Mouse (Mus musculus): ENCODE measurements around the gene Plscr1. TPM values are rescaled to one million over a fixed set of nuclear protein-coding genes. Genes with fewer than 3 reads are reported as not detected.
A peak's percentile ranks its signal among the peaks of the same experiment; 100 is the strongest.

The Plscr1 gene
- polyA plus RNA-seq, 1 experiment from 2014 or later: 26.0 TPM

GRCm38 (mm10) chr9:92248773-92249446, 640 bp upstream of the Plscr1 start:
- WGBS: 84% methylated on average over 7 of the region's 7 CpGs
- DNase-seq (ENCODE audit: low spot score): no peak
- Histone ChIP-seq H3K9ac (ENCODE audit: low read depth, low read length) (no peak overlapping the region), H3K27ac (ENCODE audit: low read depth, low read length) (no peak overlapping the region), H3K4me3 (ENCODE audit: low read depth, low read length) (no peak overlapping the region), H3K4me2 (replicated peaks; ENCODE audit: low read depth, low read length) (no peak overlapping the region), H3K4me1 (replicated peaks; ENCODE audit: control insufficient read depth, insufficient read depth, low read length) (no peaks in the 10 kb centered on the region), H3K9me3 (ENCODE audit: control insufficient read depth, low read length) (no peaks in the 10 kb centered on the region), H3K36me3 (ENCODE audit: control insufficient read depth, insufficient read depth, low read length) (no peaks in the 10 kb centered on the region), H3K27me3 (ENCODE audit: control insufficient read depth, insufficient read depth, low read length) (no peaks in the 10 kb centered on the region)
- no peak for ATAC-seq (ENCODE audit: low FRiP score)

- WGBS: under 1% methylated on average over 40 of the region's 40 CpGs
- peak; percentile 92 for ATAC-seq (ENCODE audit: low FRiP score)
- peak overlapping the region; percentile 59 for H3K27ac ChIP-seq (ENCODE audit: low read depth, low read length)
Measured at GRCm38 (mm10) chr9:92249987-92250772, 630 bp downstream of the Plscr1 start.

GRCm38 (mm10) chr9:92252718-92253117, 3.2 kb downstream of the Plscr1 start:
- ATAC-seq (ENCODE audit: low FRiP score) (no peak), DNase-seq (ENCODE audit: low spot score) (no peak)
- H3K4me3 ChIP-seq (ENCODE audit: low read depth, low read length): no peak overlapping the region
- no peaks in the 10 kb centered on the region for H3K9me3 ChIP-seq (ENCODE audit: control insufficient read depth, low read length)
- 88% methylated on average over 5 of the region's 5 CpGs for WGBS
- H3K4me1 ChIP-seq (replicated peaks; ENCODE audit: control insufficient read depth, insufficient read depth, low read length): no peaks in the 10 kb centered on the region
- no peak overlapping the region for H3K9ac ChIP-seq (ENCODE audit: low read depth, low read length)
- no peak overlapping the region for H3K4me2 ChIP-seq (replicated peaks; ENCODE audit: low read depth, low read length)
- no peaks in the 10 kb centered on the region for H3K27me3 ChIP-seq (ENCODE audit: control insufficient read depth, insufficient read depth, low read length)
- no peak overlapping the region for H3K27ac ChIP-seq (ENCODE audit: low read depth, low read length)
- no peaks in the 10 kb centered on the region for H3K36me3 ChIP-seq (ENCODE audit: control insufficient read depth, insufficient read depth, low read length)

More at GRCm38 (mm10) chr9:92249987-92250772, 630 bp downstream of the Plscr1 start:
- Histone ChIP-seq H3K27me3 (ENCODE audit: control insufficient read depth, insufficient read depth, low read length) (no peaks in the 10 kb centered on the region), H3K9me3 (ENCODE audit: control insufficient read depth, low read length) (no peaks in the 10 kb centered on the region), H3K4me3 (ENCODE audit: low read depth, low read length) (peak overlapping the region; percentile 64), H3K36me3 (ENCODE audit: control insufficient read depth, insufficient read depth, low read length) (no peaks in the 10 kb centered on the region), H3K4me2 (replicated peaks; ENCODE audit: low read depth, low read length) (peak overlapping the region; percentile 63), H3K4me1 (replicated peaks; ENCODE audit: control insufficient read depth, insufficient read depth, low read length) (no peaks in the 10 kb centered on the region), H3K9ac (ENCODE audit: low read depth, low read length) (peak overlapping the region; percentile 80)
- peak; percentile 78 for DNase-seq (ENCODE audit: low spot score)

- no peak overlapping the region for H3K4me3 ChIP-seq (ENCODE audit: low read depth, low read length)
- no peaks in the 10 kb centered on the region for H3K4me1 ChIP-seq (replicated peaks; ENCODE audit: control insufficient read depth, insufficient read depth, low read length)
- 92% methylated on average over 10 of the region's 10 CpGs for WGBS
- H3K27ac ChIP-seq (ENCODE audit: low read depth, low read length): no peak overlapping the region
- H3K27me3 ChIP-seq (ENCODE audit: control insufficient read depth, insufficient read depth, low read length): no peaks in the 10 kb centered on the region
- no peaks in the 10 kb centered on the region for H3K9me3 ChIP-seq (ENCODE audit: control insufficient read depth, low read length)
- no peaks in the 10 kb centered on the region for H3K36me3 ChIP-seq (ENCODE audit: control insufficient read depth, insufficient read depth, low read length)
- no peak overlapping the region for H3K4me2 ChIP-seq (replicated peaks; ENCODE audit: low read depth, low read length)
- no peak for ATAC-seq (ENCODE audit: low FRiP score)
- H3K9ac ChIP-seq (ENCODE audit: low read depth, low read length): no peak overlapping the region
- no peak for DNase-seq (ENCODE audit: low spot score)
Measured at GRCm38 (mm10) chr9:92253585-92254321, 4.2 kb downstream of the Plscr1 start.

- no peak overlapping the region for H3K27ac ChIP-seq (ENCODE audit: low read depth, low read length)
- ATAC-seq (ENCODE audit: low FRiP score) (no peak), DNase-seq (ENCODE audit: low spot score) (no peak)
- no peak overlapping the region for H3K4me3 ChIP-seq (ENCODE audit: low read depth, low read length)
- H3K4me1 ChIP-seq (replicated peaks; ENCODE audit: control insufficient read depth, insufficient read depth, low read length): no peaks in the 10 kb centered on the region
- H3K36me3 ChIP-seq (ENCODE audit: control insufficient read depth, insufficient read depth, low read length): no peaks in the 10 kb centered on the region
- no peak overlapping the region for H3K9ac ChIP-seq (ENCODE audit: low read depth, low read length)
- 84% methylated on average over 7 of the region's 7 CpGs for WGBS
- H3K9me3 ChIP-seq (ENCODE audit: control insufficient read depth, low read length): no peaks in the 10 kb centered on the region
- no peaks in the 10 kb centered on the region for H3K27me3 ChIP-seq (ENCODE audit: control insufficient read depth, insufficient read depth, low read length)
- no peak overlapping the region for H3K4me2 ChIP-seq (replicated peaks; ENCODE audit: low read depth, low read length)
Measured at GRCm38 (mm10) chr9:92260481-92261159, 11.1 kb downstream of the Plscr1 start.

GRCm38 (mm10) chr9:92265719-92266118, 16.2 kb downstream of the Plscr1 start:
- H3K36me3 ChIP-seq (ENCODE audit: control insufficient read depth, insufficient read depth, low read length): no peaks in the 10 kb centered on the region
- H3K9me3 ChIP-seq (ENCODE audit: control insufficient read depth, low read length): no peaks in the 10 kb centered on the region
- WGBS: 84% methylated on average over 4 of the region's 4 CpGs
- no peaks in the 10 kb centered on the region for H3K4me1 ChIP-seq (replicated peaks; ENCODE audit: control insufficient read depth, insufficient read depth, low read length)
- H3K27me3 ChIP-seq (ENCODE audit: control insufficient read depth, insufficient read depth, low read length): no peaks in the 10 kb centered on the region
- H3K27ac ChIP-seq (ENCODE audit: low read depth, low read length): no peak overlapping the region
- ATAC-seq (ENCODE audit: low FRiP score): no peak
- H3K4me2 ChIP-seq (replicated peaks; ENCODE audit: low read depth, low read length): no peak overlapping the region
- H3K9ac ChIP-seq (ENCODE audit: low read depth, low read length): no peak overlapping the region
- H3K4me3 ChIP-seq (ENCODE audit: low read depth, low read length): no peak overlapping the region
- DNase-seq (ENCODE audit: low spot score): no peak

- Histone ChIP-seq H3K4me1 (replicated peaks; ENCODE audit: control insufficient read depth, insufficient read depth, low read length) (no peaks in the 10 kb centered on the region), H3K36me3 (ENCODE audit: control insufficient read depth, insufficient read depth, low read length) (no peaks in the 10 kb centered on the region), H3K27me3 (ENCODE audit: control insufficient read depth, insufficient read depth, low read length) (no peaks in the 10 kb centered on the region), H3K4me2 (replicated peaks; ENCODE audit: low read depth, low read length) (no peak overlapping the region), H3K4me3 (ENCODE audit: low read depth, low read length) (no peak overlapping the region), H3K9ac (ENCODE audit: low read depth, low read length) (no peak overlapping the region), H3K9me3 (ENCODE audit: control insufficient read depth, low read length) (no peaks in the 10 kb centered on the region), H3K27ac (ENCODE audit: low read depth, low read length) (no peak overlapping the region)
- ATAC-seq (ENCODE audit: low FRiP score) (no peak), DNase-seq (ENCODE audit: low spot score) (no peak)
- WGBS: 73% methylated on average over 8 of the region's 8 CpGs
Measured at GRCm38 (mm10) chr9:92266558-92267171, 17.1 kb downstream of the Plscr1 start.

- no peak overlapping the region for H3K27ac ChIP-seq (ENCODE audit: low read depth, low read length)
- H3K4me1 ChIP-seq (replicated peaks; ENCODE audit: control insufficient read depth, insufficient read depth, low read length): no peaks in the 10 kb centered on the region
- no peak overlapping the region for H3K4me3 ChIP-seq (ENCODE audit: low read depth, low read length)
- 90% methylated on average over 1 of the region's 1 CpGs for WGBS
- ATAC-seq (ENCODE audit: low FRiP score): no peak; the same call in 1 of the 2 replicates
- H3K9me3 ChIP-seq (ENCODE audit: control insufficient read depth, low read length): no peaks in the 10 kb centered on the region
- H3K9ac ChIP-seq (ENCODE audit: low read depth, low read length): no peak overlapping the region
- no peak for DNase-seq (ENCODE audit: low spot score)
- H3K27me3 ChIP-seq (ENCODE audit: control insufficient read depth, insufficient read depth, low read length): no peaks in the 10 kb centered on the region
- no peak overlapping the region for H3K4me2 ChIP-seq (replicated peaks; ENCODE audit: low read depth, low read length)
- H3K36me3 ChIP-seq (ENCODE audit: control insufficient read depth, insufficient read depth, low read length): no peaks in the 10 kb centered on the region
Measured at GRCm38 (mm10) chr9:92267732-92268131, 18.2 kb downstream of the Plscr1 start.
